Mouse (Mus musculus) midbrain, embryonic 11.5 days (tissue): ENCODE results near the gene Serpinb9b. TPM values are rescaled to one million over a fixed set of nuclear protein-coding genes. Genes with fewer than 3 reads are reported as not detected.

ENCODE experiments used
- ATAC-seq: fragments of 200-750 bp; cut with Nextera tagmentation; 2 replicates; pipeline ENCODE4 v1.8.0; 2017; ENCODE audit warnings: moderate TSS enrichment, moderate library complexity; ENCODE audit not compliant: low FRiP score
- DNase-seq: peaks from one replicate; pipeline ENCODE4 v3.0.0; 2015; ENCODE audit warnings: low spot score; ENCODE audit errors: missing footprints
- H3K27ac ChIP-seq: fragments of 300-500 bp; sonication (generic); 2 replicates; pipeline ENCODE4 v1.5.1; 2014; ENCODE audit warnings: low read depth, low read length
- H3K27me3 ChIP-seq: fragments of 300-500 bp; sonication (generic); 2 replicates; pipeline ENCODE4 v1.6.1; 2014; ENCODE audit warnings: mild to moderate bottlenecking, low read length, moderate library complexity, mixed read lengths; ENCODE audit not compliant: control insufficient read depth, insufficient read depth
- H3K36me3 ChIP-seq: fragments of 300-500 bp; sonication (generic); 2 replicates; pipeline ENCODE4 v1.6.1; 2014; ENCODE audit warnings: mild to moderate bottlenecking, low read length, moderate library complexity, mixed read lengths; ENCODE audit not compliant: control insufficient read depth, insufficient read depth
- H3K4me1 ChIP-seq: fragments of 300-500 bp; sonication (generic); 2 replicates; pipeline ENCODE4 v1.6.1; 2014; ENCODE audit warnings: low read length; ENCODE audit not compliant: control insufficient read depth, insufficient read depth
- H3K4me2 ChIP-seq: fragments of 300-500 bp; sonication (generic); 2 replicates; pipeline ENCODE4 v1.6.1; 2014; ENCODE audit warnings: mild to moderate bottlenecking, moderate library complexity
- H3K4me3 ChIP-seq: fragments of 300-500 bp; sonication (generic); 2 replicates; pipeline ENCODE4 v1.5.1; 2014; ENCODE audit warnings: low read depth, low read length
- H3K9ac ChIP-seq: fragments of 300-500 bp; sonication (generic); 2 replicates; pipeline ENCODE4 v1.6.1; 2014; ENCODE audit warnings: low read length
- H3K9me3 ChIP-seq: fragments of 300-500 bp; sonication (generic); 2 replicates; pipeline ENCODE4 v1.6.1; 2016; ENCODE audit warnings: low read length; ENCODE audit not compliant: control insufficient read depth
- WGBS: fragments of 180-500 bp; shearing (Covaris S2); extraction: QIAGEN DNeasy Blood & Tissue Kit; methylation state at CpG from one replicate; pipeline ENCODE4 v1.1.7; 2014; 5-methylcytosine and 5-hydroxymethylcytosine counted together
- polyA plus RNA-seq: library from polyadenylated mRNA; unstranded; fragments of >200 nt; fragmentation: Nextera tagmentation; extraction: Ambion mirVana; gene quantifications from 2 replicates; pipeline ENCODE4 v1.2.1, GENCODE M21; 2014

Serpinb9b gene
- 0.12 TPM in 1 of 2 replicates, not detected in the other for polyA plus RNA-seq

DNA sequence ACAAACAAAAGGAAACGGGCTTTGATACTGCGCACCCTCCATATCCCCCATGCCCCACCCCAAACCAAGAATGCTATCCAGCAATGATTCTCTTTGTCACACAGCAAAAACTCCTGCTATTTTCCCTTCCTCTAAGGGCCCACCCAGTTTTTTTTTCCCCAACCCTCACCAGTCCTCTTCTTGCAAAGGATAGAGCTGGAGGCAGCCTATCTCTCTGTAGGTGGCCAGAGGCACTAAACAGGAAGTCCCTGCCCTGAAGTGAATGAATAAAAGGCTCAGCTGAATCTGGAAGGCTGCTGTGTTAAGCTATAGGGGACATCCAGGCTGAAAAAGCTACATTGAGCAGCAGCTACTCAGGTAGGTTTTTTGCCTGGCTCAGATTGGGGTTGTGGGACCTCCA lies at the start of gene Serpinb9b:
TSS of gene Serpinb9b (plus strand) at position 173 of the 400 bp plus-strand sequence.
- no peaks in the 10 kb centered on the region for H3K4me1 ChIP-seq
- 80% methylated on average over 2 of the region's 2 CpGs for WGBS
- no peak within 1 kb of the TSS for H3K9ac ChIP-seq
- ATAC-seq, result no peak
- no peak within 1 kb of the TSS for H3K27ac ChIP-seq
- H3K9me3 ChIP-seq, result no peaks in the 10 kb centered on the region
- H3K36me3 ChIP-seq, result no peaks in the 10 kb centered on the region
- no peak within 1 kb of the TSS for H3K4me2 ChIP-seq
- no peak within 1 kb of the TSS for H3K4me3 ChIP-seq
- no peak for DNase-seq
- no peaks in the 10 kb centered on the region for H3K27me3 ChIP-seq

DNA sequence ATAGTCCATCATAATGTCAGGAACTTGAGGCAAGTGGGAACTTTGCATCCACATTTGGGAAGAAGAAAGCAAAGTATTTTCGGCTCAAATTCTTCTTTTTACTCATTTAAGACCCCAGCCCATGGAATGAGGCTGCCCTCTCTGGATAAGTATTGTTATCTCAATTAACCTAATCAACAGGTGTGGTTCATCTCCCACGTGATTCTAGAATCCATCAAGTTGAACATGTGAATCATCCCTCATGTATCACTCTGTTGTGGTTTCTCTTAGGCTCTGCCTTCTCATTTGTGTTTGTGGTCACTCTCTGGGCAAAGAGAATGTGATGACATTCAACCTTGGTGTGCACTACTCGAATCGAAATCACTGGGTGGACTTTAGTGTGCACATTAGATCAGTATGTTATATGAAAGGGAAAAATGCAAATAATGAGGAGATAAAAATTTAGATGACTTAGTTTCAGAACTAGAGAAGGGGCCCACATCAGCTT lies 44.6 kb upstream of the Serpinb9b start:
- ATAC-seq (no peak), DNase-seq (no peak)
- H3K9me3 ChIP-seq, result no peaks in the 10 kb centered on the region
- H3K36me3 ChIP-seq, result no peaks in the 10 kb centered on the region
- H3K4me3 ChIP-seq, result no peak overlapping the region
- no peaks in the 10 kb centered on the region for H3K4me1 ChIP-seq
- 83% methylated on average over 4 of the region's 4 CpGs for WGBS
- H3K27me3 ChIP-seq, result no peaks in the 10 kb centered on the region
- no peak overlapping the region for H3K4me2 ChIP-seq
- no peak overlapping the region for H3K9ac ChIP-seq
- no peak overlapping the region for H3K27ac ChIP-seq

GRCm38 (mm10) chr13:32986256-32986655 lies 41.0 kb upstream of the Serpinb9b start:
- H3K4me3 ChIP-seq, result no peak overlapping the region
- ATAC-seq (no peak), DNase-seq (no peak)
- no peak overlapping the region for H3K9ac ChIP-seq
- H3K27me3 ChIP-seq, result no peaks in the 10 kb centered on the region
- no peak overlapping the region for H3K27ac ChIP-seq
- H3K9me3 ChIP-seq, result no peaks in the 10 kb centered on the region
- H3K36me3 ChIP-seq, result no peaks in the 10 kb centered on the region
- H3K4me1 ChIP-seq, result no peaks in the 10 kb centered on the region
- no peak overlapping the region for H3K4me2 ChIP-seq

DNA sequence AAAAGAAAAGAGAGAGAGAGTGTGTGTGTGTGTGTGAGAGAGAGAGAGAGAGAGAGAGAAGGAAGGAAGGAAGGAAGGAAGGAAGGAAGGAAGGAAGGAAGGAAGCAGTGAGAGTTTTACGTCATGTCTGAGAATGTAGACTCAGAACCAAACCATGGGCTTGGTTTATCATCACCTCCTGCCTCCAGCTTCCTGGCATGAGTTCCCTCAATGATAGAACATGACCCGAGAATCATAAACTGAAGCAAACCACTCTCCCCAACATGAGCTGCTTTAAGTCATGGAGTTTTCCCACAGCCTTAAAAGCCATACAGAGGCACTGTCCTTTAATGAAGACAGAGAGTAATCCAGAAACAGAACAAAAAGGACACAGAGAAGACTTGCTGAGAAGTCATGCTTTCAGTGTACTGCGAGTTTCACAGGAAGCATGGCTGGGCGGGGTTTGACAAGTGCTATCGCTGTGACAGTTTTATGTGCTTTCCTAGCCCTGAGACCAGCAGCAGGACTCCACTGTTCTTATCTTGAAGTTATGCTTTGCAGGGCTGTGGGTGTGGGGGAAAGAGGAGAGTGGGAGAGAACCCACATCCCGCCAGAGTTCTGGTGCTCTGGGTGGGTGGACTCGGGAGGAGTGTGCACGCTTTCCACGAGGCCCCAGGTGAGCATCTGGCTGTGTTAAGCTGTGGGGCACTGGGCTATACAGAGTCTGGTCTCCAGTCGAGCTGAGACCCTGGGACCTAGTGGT lies 33.9 kb upstream of the Serpinb9b start:
- H3K4me1 ChIP-seq, result no peaks in the 10 kb centered on the region
- no peak for DNase-seq
- no peak overlapping the region for H3K9ac ChIP-seq
- no peak overlapping the region for H3K4me3 ChIP-seq
- no peak overlapping the region for H3K4me2 ChIP-seq
- no peaks in the 10 kb centered on the region for H3K27me3 ChIP-seq
- H3K36me3 ChIP-seq, result no peaks in the 10 kb centered on the region
- 79% methylated on average over 10 of the region's 10 CpGs for WGBS
- H3K9me3 ChIP-seq, result no peaks in the 10 kb centered on the region
- no peak overlapping the region for H3K27ac ChIP-seq
- ATAC-seq, result no peak

GRCm38 (mm10) chr13:32993894-32994242 lies 33.3 kb upstream of the Serpinb9b start:
- H3K36me3 ChIP-seq, result no peaks in the 10 kb centered on the region
- no peak for DNase-seq
- no peaks in the 10 kb centered on the region for H3K9me3 ChIP-seq
- ATAC-seq, result no peak
- WGBS, result 61% methylated on average over 2 of the region's 2 CpGs
- no peak overlapping the region for H3K27ac ChIP-seq
- no peaks in the 10 kb centered on the region for H3K27me3 ChIP-seq
- no peak overlapping the region for H3K4me2 ChIP-seq
- H3K4me1 ChIP-seq, result no peaks in the 10 kb centered on the region
- no peak overlapping the region for H3K9ac ChIP-seq
- H3K4me3 ChIP-seq, result no peak overlapping the region

- no peak for ATAC-seq
- no peak for DNase-seq
- Histone ChIP-seq H3K36me3 (no peaks in the 10 kb centered on the region), H3K27ac (no peak overlapping the region), H3K9me3 (no peaks in the 10 kb centered on the region), H3K9ac (no peak overlapping the region), H3K4me3 (no peak overlapping the region), H3K4me2 (no peak overlapping the region), H3K4me1 (no peaks in the 10 kb centered on the region), H3K27me3 (no peaks in the 10 kb centered on the region)
- 82% methylated on average over 4 of the region's 4 CpGs for WGBS
Measured at GRCm38 (mm10) chr13:32995051-32995450, 32.2 kb upstream of the Serpinb9b start.

DNA sequence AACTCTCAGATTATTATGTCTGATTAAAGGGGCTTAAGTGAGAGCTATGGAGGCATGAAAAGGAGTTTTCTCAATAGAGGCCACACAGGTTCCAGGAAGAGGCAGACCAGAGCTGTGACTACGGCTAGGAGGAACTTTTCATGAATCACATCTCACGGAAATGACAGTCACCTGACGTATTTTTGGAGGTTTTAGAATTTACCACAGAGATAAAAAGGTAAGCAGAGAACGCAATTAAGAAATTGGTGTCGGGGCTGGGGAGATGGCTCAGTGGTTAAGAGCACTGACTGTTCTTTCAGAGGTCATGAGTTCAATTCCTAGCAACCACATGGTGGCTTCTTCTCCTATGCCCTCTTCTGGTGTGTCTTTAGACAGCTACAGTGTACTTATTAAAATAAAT lies 25.9 kb upstream of the Serpinb9b start:
- no peaks in the 10 kb centered on the region for H3K36me3 ChIP-seq
- no peak overlapping the region for H3K4me3 ChIP-seq
- H3K9ac ChIP-seq, result no peak overlapping the region
- no peaks in the 10 kb centered on the region for H3K27me3 ChIP-seq
- H3K27ac ChIP-seq, result no peak overlapping the region
- 93% methylated on average over 5 of the region's 5 CpGs for WGBS
- no peak overlapping the region for H3K4me2 ChIP-seq
- H3K4me1 ChIP-seq, result 0 out of 2 replicates have a peak, but pooled peaks cover 3% of the 10 kb centered on the region
- ATAC-seq (no peak), DNase-seq (no peak)
- H3K9me3 ChIP-seq, result no peaks in the 10 kb centered on the region

GRCm38 (mm10) chr13:33002950-33003349 lies 24.3 kb upstream of the Serpinb9b start, which contains the start of gene Serpinb9:
Gene Serpinb9, plus strand, starts transcription at chr13:33003250.
- no peaks in the 10 kb centered on the region for H3K36me3 ChIP-seq
- no peak within 1 kb of the TSS for H3K4me3 ChIP-seq
- H3K27ac ChIP-seq, result no peak within 1 kb of the TSS
- DNase-seq (no peak), ATAC-seq (no peak)
- no peaks in the 10 kb centered on the region for H3K27me3 ChIP-seq
- no peaks in the 10 kb centered on the region for H3K9me3 ChIP-seq
- H3K9ac ChIP-seq, result no peak within 1 kb of the TSS
- H3K4me2 ChIP-seq, result peak within 1 kb of the TSS; percentile 36; the same call in 1 of the 2 replicates
- 0 out of 2 replicates have a peak, but pooled peaks cover 3% of the 10 kb centered on the region for H3K4me1 ChIP-seq
- 64% methylated on average over 3 of the region's 3 CpGs for WGBS

DNA sequence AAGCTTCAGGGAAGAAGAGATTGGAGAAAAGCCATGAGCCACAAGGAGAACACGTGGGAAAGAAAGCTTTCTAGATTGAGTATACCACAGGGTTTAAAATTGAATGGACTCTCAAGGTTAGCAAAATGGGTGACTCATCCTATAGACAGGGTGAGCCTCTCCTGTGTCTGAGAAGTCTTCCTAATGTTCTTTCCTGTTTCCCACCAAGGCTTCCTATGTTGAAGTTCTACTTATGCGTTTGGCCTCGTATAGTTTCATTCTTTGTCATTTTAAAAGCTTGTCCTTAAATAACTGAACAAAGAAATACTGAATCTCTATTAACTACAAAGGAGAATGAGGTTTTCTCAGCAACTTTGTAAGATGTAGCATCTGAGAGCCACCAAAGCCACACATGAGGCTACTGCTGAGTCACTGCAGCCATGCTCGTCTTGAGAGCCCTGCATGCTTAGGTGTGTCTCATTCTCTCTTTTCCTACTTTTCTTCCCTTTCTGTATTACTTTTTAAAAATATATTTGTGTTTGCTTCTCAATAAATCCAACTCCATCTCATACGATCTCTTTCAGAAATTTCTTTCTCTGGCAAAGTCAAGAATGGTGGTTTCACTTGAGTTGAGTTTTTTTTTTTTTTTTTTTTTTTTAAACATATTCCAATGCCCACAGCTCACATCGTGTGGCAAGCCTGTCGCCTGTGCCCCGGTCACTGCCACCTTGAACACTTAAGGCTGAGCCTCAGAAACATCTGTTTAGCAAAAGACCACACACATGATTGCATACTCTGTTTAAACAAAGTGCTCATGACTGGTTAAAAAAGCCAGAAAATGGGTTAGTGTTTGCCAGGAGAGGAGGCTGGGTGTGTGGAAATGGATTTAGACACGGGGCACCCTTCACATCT lies 23.4 kb upstream of the Serpinb9b start:
- ATAC-seq (peak; percentile 33; the same call in 1 of the 2 replicates), DNase-seq (no peak)
- Histone ChIP-seq H3K4me3 (no peak overlapping the region), H3K4me1 (0 out of 2 replicates have a peak, but pooled peaks cover 3% of the 10 kb centered on the region), H3K27me3 (no peaks in the 10 kb centered on the region), H3K9me3 (no peaks in the 10 kb centered on the region), H3K27ac (no peak overlapping the region), H3K9ac (peak overlapping the region; percentile 44), H3K4me2 (peak overlapping the region; percentile 36; the same call in 1 of the 2 replicates), H3K36me3 (no peaks in the 10 kb centered on the region)
- 73% methylated on average over 9 of the region's 9 CpGs for WGBS
